ENCODE assay signal across 9 mouse cellular contexts in the genomic region with DNA sequence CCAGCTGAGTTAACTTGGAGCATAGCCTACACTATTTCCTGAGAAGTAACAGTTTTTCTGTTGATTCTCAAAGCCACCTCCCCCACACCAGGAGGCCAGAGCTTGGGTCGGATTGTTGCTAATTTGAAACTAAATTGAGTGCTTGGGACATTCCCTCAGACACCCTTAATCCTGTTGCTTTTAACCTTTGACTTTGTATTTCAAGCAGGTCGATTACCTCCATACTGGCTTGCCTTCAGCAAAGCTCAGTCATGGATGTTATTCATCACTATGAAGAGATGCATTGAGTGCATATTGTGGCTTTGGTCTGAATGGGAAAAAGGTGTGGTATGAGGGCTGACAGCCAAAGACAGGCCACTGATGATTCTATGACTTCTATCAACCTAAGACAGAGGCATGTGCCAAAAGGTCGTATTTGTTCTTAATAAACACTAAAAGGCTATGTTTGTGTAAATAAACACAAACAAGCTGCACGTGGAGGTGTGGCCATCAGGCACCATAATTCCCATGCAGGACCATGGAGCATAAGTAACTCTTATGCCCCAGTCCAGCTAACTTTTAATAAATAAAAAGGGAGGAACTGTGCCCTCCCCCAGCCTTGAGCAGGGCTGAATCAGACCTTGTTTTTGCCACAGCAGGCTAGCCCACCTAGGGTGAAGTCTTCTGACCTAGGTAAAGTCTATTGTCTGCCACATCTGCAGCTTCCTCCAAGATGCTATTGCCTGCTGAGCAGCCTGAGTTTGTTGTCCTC.
"Had no signal": no experiment of that assay in that cellular context is flagged by ENCODE, and none has a peak within 500 bp of the region (broad histone marks: within the 10 kb centered on the region; RNA-seq: fewer than 3 reads in every experiment).

No protein-coding gene starts in this region.

- ATAC-seq: lung, postnatal 0 days; midbrain, embryonic 15.5 days had no signal

- DNase-seq: kidney, postnatal 14 days; layer of hippocampus, postnatal 36 days; lung, adult 2 months; lung, postnatal 4 days; right cerebral cortex, postnatal 4 days; spleen, adult 18-20 months; thymus, postnatal 36 days had no signal
